Comparison of ENCODE assay signal across 8 mouse cellular contexts in genomic region chr8:119676389-119676788, GRCm38 (mm10). TPM values are rescaled to one million over a fixed set of nuclear protein-coding genes. Genes with fewer than 3 reads are reported as not detected.
DNase-seq lines count a peak whose midpoint lies in the region; ATAC-seq lines count a peak whose summit lies in the region.

No protein-coding gene starts in this region.

- DNase-seq in midbrain, embryonic 10.5 days (ENCODE audit: low spot score), result peak; percentile 73
- peak; percentile 95 to 96 for DNase-seq in cerebellum, postnatal 4 days (ENCODE audit: low spot score in 2 of 2)
- peak; percentile 92 for DNase-seq in gastrocnemius, postnatal 10 days
- DNase-seq in intestine, embryonic 14.5 days (ENCODE audit: low spot score), result peak; percentile 94
- peak; percentile 85 to 87 for DNase-seq in left cerebral cortex, postnatal 36 days (ENCODE audit: low spot score in 2 of 2)
- peak; percentile 58 to 64 for DNase-seq in spleen, postnatal 36 days (ENCODE audit: low spot score in 2 of 2)

- 0 out of 2 replicates have a peak, but pooled peaks cover 7% of the 10 kb centered on the region for H3K27me3 ChIP-seq in midbrain, embryonic 10.5 days (ENCODE audit: low read depth, poor library complexity, severe bottlenecking)
- no peaks in the 10 kb centered on the region for H3K27me3 ChIP-seq in midbrain, embryonic 15.5 days (replicated peaks)
- H3K27me3 ChIP-seq in intestine, embryonic 14.5 days (replicated peaks; ENCODE audit: control insufficient read depth, insufficient read depth, low read length), result no peaks in the 10 kb centered on the region

- no peaks in the 10 kb centered on the region for H3K9me3 ChIP-seq in midbrain, embryonic 10.5 days (replicated peaks)
- H3K9me3 ChIP-seq in midbrain, embryonic 15.5 days, result no peaks in the 10 kb centered on the region
- no peaks in the 10 kb centered on the region for H3K9me3 ChIP-seq in intestine, embryonic 14.5 days (ENCODE audit: control insufficient read depth, low read length)

- peaks cover 35% of the 10 kb centered on the region for H3K4me1 ChIP-seq in midbrain, embryonic 10.5 days
- H3K4me1 ChIP-seq in midbrain, embryonic 15.5 days, result peaks cover 5% of the 10 kb centered on the region
- H3K4me1 ChIP-seq in intestine, embryonic 14.5 days (replicated peaks; ENCODE audit: control insufficient read depth, insufficient read depth, low read length), result no peaks in the 10 kb centered on the region

- WGBS in midbrain, embryonic 10.5 days, result 31% methylated on average over 8 of the region's 8 CpGs
- 29% methylated on average over 8 of the region's 8 CpGs for WGBS in midbrain, embryonic 15.5 days
- 15% methylated on average over 8 of the region's 8 CpGs for WGBS in intestine, embryonic 14.5 days

- H3K4me3 ChIP-seq in midbrain, embryonic 10.5 days, result no peak overlapping the region
- no peak overlapping the region for H3K4me3 ChIP-seq in midbrain, embryonic 15.5 days
- H3K4me3 ChIP-seq in intestine, embryonic 14.5 days (ENCODE audit: low read depth, low read length), result no peak overlapping the region

- intact Hi-C loops in left cerebral cortex, postnatal 36 days (cut with DNase I), result loop anchor here (2.0 kb wide), 1 partner anchor 232 kb away; no protein-coding TSS in a partner anchor

- H3K27ac ChIP-seq in midbrain, embryonic 10.5 days (replicated peaks), result peak overlapping the region; percentile 34; the same call in 1 of the 2 replicates
- no peak overlapping the region for H3K27ac ChIP-seq in midbrain, embryonic 15.5 days
- H3K27ac ChIP-seq in intestine, embryonic 14.5 days (ENCODE audit: low read depth), result no peak overlapping the region

- no peak for ATAC-seq in midbrain, embryonic 15.5 days (replicated peaks)
- peak; percentile 34; the same call in 1 of the 2 replicates for ATAC-seq in intestine, embryonic 14.5 days (replicated peaks; ENCODE audit: low FRiP score, low TSS enrichment, low read depth)
- ATAC-seq in monocyte, adult 5-6 weeks (replicated peaks; ENCODE audit: insufficient number of reproducible peaks, low FRiP score, low TSS enrichment, poor library complexity, severe bottlenecking), result 0 out of 2 replicates have a peak, but pooled peaks have one; percentile 49

- H3K9ac ChIP-seq in midbrain, embryonic 15.5 days, result no peak overlapping the region
- no peak overlapping the region for H3K9ac ChIP-seq in intestine, embryonic 14.5 days (ENCODE audit: low read length)

- H3K36me3 ChIP-seq in midbrain, embryonic 10.5 days, result no peaks in the 10 kb centered on the region
- no peaks in the 10 kb centered on the region for H3K36me3 ChIP-seq in midbrain, embryonic 15.5 days (replicated peaks)
- H3K36me3 ChIP-seq in intestine, embryonic 14.5 days (ENCODE audit: control insufficient read depth, insufficient read depth, low read length), result no peaks in the 10 kb centered on the region

- H3K4me2 ChIP-seq in midbrain, embryonic 15.5 days, result no peak overlapping the region
- no peak overlapping the region for H3K4me2 ChIP-seq in intestine, embryonic 14.5 days (ENCODE audit: low read length)

RNA-seq across cellular contexts. Expression of gene Wfdc1, which starts 10.2 kb away (rescaled TPM):
- polyA plus RNA-seq in midbrain, embryonic 10.5 days (2016; fragmentation: Nextera tagmentation; extraction: Ambion mirVana), result 20.5 and 32.9 TPM in 2 replicates
- 4.6 and 7.1 TPM in 2 replicates for polyA plus RNA-seq in midbrain, embryonic 15.5 days (2015; fragmentation: Nextera tagmentation; extraction: Ambion mirVana)
- total RNA-seq in gastrocnemius, postnatal 10 days (2021), result 10 to 100 TPM; 69.8 to 78.6 TPM
- polyA plus RNA-seq in intestine, embryonic 14.5 days (2014; fragmentation: Nextera tagmentation; extraction: Ambion mirVana), result 4.1 and 4.6 TPM in 2 replicates
- total RNA-seq in left cerebral cortex, postnatal 36 days (2021), result 10 to 100 TPM in 1 of 2 experiments, 1 to 10 TPM in 1; 7.3 to 10.7 TPM
- total RNA-seq in monocyte, adult 5-6 weeks (2017), result not detected in 3 replicates

RNA-seq across cellular contexts. Expression of gene Atp2c2, which starts 23.4 kb away (rescaled TPM):
- 1.2 and 1.6 TPM in 2 replicates for polyA plus RNA-seq in midbrain, embryonic 10.5 days (2016; fragmentation: Nextera tagmentation; extraction: Ambion mirVana)
- polyA plus RNA-seq in midbrain, embryonic 15.5 days (2015; fragmentation: Nextera tagmentation; extraction: Ambion mirVana), result 0.11 and 0.19 TPM in 2 replicates
- total RNA-seq in gastrocnemius, postnatal 10 days (2021), result not detected
- polyA plus RNA-seq in intestine, embryonic 14.5 days (2014; fragmentation: Nextera tagmentation; extraction: Ambion mirVana), result 3.1 and 3.6 TPM in 2 replicates
- total RNA-seq in left cerebral cortex, postnatal 36 days (2021), result 1 to 10 TPM; 2.0 to 2.6 TPM
- not detected in 3 replicates for total RNA-seq in monocyte, adult 5-6 weeks (2017)

RNA-seq across cellular contexts. Expression of gene Kcng4, which starts 40.9 kb away (rescaled TPM):
- polyA plus RNA-seq in midbrain, embryonic 10.5 days (2016; fragmentation: Nextera tagmentation; extraction: Ambion mirVana), result 0.19 and 0.52 TPM in 2 replicates
- 0.14 and 0.33 TPM in 2 replicates for polyA plus RNA-seq in midbrain, embryonic 15.5 days (2015; fragmentation: Nextera tagmentation; extraction: Ambion mirVana)
- total RNA-seq in gastrocnemius, postnatal 10 days (2021), result under 1 TPM; 0.45 to 0.82 TPM
- polyA plus RNA-seq in intestine, embryonic 14.5 days (2014; fragmentation: Nextera tagmentation; extraction: Ambion mirVana), result 0.11 TPM in 2 replicates
- 1 to 10 TPM; 3.1 to 3.7 TPM for total RNA-seq in left cerebral cortex, postnatal 36 days (2021)
- total RNA-seq in monocyte, adult 5-6 weeks (2017), result not detected in 3 replicates
